Mouse (Mus musculus): ENCODE measurements around the gene Tas2r139. TPM values are rescaled to one million over a fixed set of nuclear protein-coding genes. Genes with fewer than 3 reads are reported as not detected.
A peak's percentile ranks its signal among the peaks of the same experiment; 100 is the strongest.
"Not testable (repeated sequence)": the region's sequence is repeated elsewhere in the genome, so short reads cannot be mapped to it uniquely, and the experiment has no call there.

The Tas2r139 gene
- total RNA-seq (2014; rRNA removed; ENCODE audit: low replicate concordance) (not detected in 2 replicates), polyA plus RNA-seq (2015; fragmentation: Nextera tagmentation; extraction: Ambion mirVana) (not detected in 2 replicates)

DNA sequence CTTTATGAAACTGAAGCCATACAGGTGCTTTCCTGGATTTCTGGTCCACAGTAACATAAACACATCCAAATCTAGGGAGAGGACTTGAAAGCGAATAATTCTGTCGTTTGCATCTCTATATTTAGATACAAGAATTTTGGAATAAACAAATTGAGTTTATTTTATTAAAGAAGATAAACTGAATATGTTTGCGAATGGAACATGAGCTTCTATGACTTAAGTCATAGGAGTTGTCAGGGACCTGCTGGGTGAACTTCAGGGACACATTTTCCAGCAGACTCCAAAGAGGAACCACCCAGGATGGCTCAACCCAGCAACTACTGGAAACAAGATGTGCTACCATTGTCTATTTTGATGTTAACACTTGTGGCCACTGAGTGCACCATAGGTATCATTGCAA is at the start of gene Tas2r139:
TSS of gene Tas2r139 (plus strand) at position 301 of the 400 bp plus-strand sequence.
- H3K4me2 ChIP-seq (ENCODE audit: low read depth, low read length) = no peak within 1 kb of the TSS
- 61% methylated on average over 3 of the region's 3 CpGs for WGBS
- DNase-seq (ENCODE audit: low spot score) (no peak), ATAC-seq (ENCODE audit: insufficient read depth, low read depth) (no peak)
- H3K9me3 ChIP-seq (replicated peaks; ENCODE audit: control insufficient read depth, low read length) = no peaks in the 10 kb centered on the region
- H3K27ac ChIP-seq (ENCODE audit: low read depth) = no peak within 1 kb of the TSS
- no peak within 1 kb of the TSS for H3K9ac ChIP-seq (replicated peaks; ENCODE audit: low read depth, low read length)
- no peaks in the 10 kb centered on the region for H3K36me3 ChIP-seq (replicated peaks; ENCODE audit: control insufficient read depth, insufficient read depth, low read length)
- no peaks in the 10 kb centered on the region for H3K27me3 ChIP-seq (ENCODE audit: control insufficient read depth, insufficient read depth, low read length)
- no peak within 1 kb of the TSS for H3K4me3 ChIP-seq (ENCODE audit: low read depth, low read length)
- TF ChIP-seq EP300 (IDR thresholded peaks at IDR 0.05; ENCODE audit: low read depth) (no peak), CTCF (IDR thresholded peaks at IDR 0.05; ENCODE audit: low read depth) (no peak)
- no peaks in the 10 kb centered on the region for H3K4me1 ChIP-seq (ENCODE audit: control insufficient read depth, insufficient read depth)

DNA sequence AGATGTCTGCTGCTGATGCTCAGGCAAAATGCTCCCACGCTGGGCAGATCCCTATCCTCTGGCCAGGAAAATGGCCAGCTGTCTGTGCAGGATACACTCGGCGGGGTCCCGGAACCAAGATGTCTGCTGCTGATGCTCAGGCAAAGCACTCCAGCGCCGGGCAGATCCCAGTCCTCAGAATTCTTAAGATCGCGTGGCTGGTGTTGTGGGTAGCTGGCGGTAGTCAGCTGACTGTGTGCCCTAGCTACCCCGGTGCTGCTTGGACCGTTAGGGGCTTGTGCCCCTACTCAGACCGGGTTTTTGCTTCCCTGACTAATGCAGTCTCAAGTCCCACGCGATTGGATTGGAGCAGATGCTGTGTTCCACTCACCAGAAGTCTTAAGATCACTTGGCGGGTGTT is 10.4 kb downstream of the Tas2r139 start:
- H3K4me1 ChIP-seq (ENCODE audit: control insufficient read depth, insufficient read depth); DNase-seq (ENCODE audit: low spot score): not testable (repeated sequence)

DNA sequence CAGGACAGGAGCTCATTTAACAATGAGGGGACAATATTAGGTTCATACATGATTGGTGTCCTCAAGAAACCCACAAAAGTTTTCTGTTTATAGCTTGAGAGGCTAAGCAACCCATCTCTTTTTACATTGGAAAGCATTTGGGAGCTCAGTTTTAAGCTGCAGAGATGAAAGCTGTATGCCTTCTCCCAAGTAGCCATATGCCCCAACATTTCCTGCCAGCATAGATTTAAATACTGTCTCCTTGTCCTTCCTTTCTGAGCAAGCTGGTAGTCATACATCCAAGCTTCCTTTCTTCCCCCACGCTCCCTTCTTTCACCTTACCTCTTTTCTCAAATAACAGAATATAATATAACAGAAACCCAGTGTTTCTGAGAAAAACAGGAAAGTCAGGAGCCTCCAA is 41.7 kb downstream of the Tas2r139 start:
- TF ChIP-seq CTCF (IDR thresholded peaks at IDR 0.05; ENCODE audit: low read depth) = no peak
- no peak for TF ChIP-seq EP300 (IDR thresholded peaks at IDR 0.05; ENCODE audit: low read depth)
- H3K9ac ChIP-seq (replicated peaks; ENCODE audit: low read depth, low read length) = no peak overlapping the region
- DNase-seq (ENCODE audit: low spot score) (no peak), ATAC-seq (ENCODE audit: insufficient read depth, low read depth) (no peak)
- no peaks in the 10 kb centered on the region for H3K9me3 ChIP-seq (replicated peaks; ENCODE audit: control insufficient read depth, low read length)
- no peaks in the 10 kb centered on the region for H3K36me3 ChIP-seq (replicated peaks; ENCODE audit: control insufficient read depth, insufficient read depth, low read length)
- H3K4me1 ChIP-seq (ENCODE audit: control insufficient read depth, insufficient read depth) = no peaks in the 10 kb centered on the region
- H3K4me3 ChIP-seq (ENCODE audit: low read depth, low read length) = no peak overlapping the region
- WGBS = 54% methylated on average over 1 of the region's 1 CpGs
- H3K27ac ChIP-seq (ENCODE audit: low read depth) = no peak overlapping the region
- no peak overlapping the region for H3K4me2 ChIP-seq (ENCODE audit: low read depth, low read length)
- H3K27me3 ChIP-seq (ENCODE audit: control insufficient read depth, insufficient read depth, low read length) = no peaks in the 10 kb centered on the region

More for the DNA sequence above, 10.4 kb downstream of the Tas2r139 start:
- H3K27me3 ChIP-seq (ENCODE audit: control insufficient read depth, insufficient read depth, low read length); ATAC-seq (ENCODE audit: insufficient read depth, low read depth); H3K27ac ChIP-seq (ENCODE audit: low read depth); H3K4me2 ChIP-seq (ENCODE audit: low read depth, low read length); H3K4me3 ChIP-seq (ENCODE audit: low read depth, low read length); H3K9me3 ChIP-seq (replicated peaks; ENCODE audit: control insufficient read depth, low read length); H3K9ac ChIP-seq (replicated peaks; ENCODE audit: low read depth, low read length); H3K36me3 ChIP-seq (replicated peaks; ENCODE audit: control insufficient read depth, insufficient read depth, low read length): not testable (repeated sequence)
- 65% methylated on average over 14 of the region's 15 CpGs for WGBS

DNA sequence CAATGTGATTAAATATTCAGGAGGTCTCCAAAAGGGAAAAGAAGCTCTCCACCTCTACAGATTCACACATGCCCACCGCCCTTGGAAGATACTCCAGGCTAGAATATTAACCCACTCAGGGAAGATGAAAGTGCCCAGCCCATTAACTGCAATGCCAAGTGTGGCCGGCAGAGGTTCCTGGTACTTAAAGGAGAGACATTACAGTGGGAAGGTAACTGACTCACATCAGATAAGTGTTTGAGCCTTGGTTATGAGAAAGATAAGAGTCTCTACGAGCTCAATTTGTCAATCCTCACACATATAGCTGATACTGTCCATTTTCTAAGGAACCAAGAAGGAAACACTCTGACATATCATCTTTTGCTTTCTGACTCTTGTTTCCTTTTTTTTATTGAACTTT is 45.5 kb downstream of the Tas2r139 start:
- Histone ChIP-seq H3K36me3 (replicated peaks; ENCODE audit: control insufficient read depth, insufficient read depth, low read length) (no peaks in the 10 kb centered on the region), H3K27ac (ENCODE audit: low read depth) (no peak overlapping the region), H3K4me2 (ENCODE audit: low read depth, low read length) (no peak overlapping the region), H3K9ac (replicated peaks; ENCODE audit: low read depth, low read length) (no peak overlapping the region), H3K27me3 (ENCODE audit: control insufficient read depth, insufficient read depth, low read length) (no peaks in the 10 kb centered on the region), H3K4me3 (ENCODE audit: low read depth, low read length) (no peak overlapping the region), H3K4me1 (ENCODE audit: control insufficient read depth, insufficient read depth) (no peaks in the 10 kb centered on the region), H3K9me3 (replicated peaks; ENCODE audit: control insufficient read depth, low read length) (no peaks in the 10 kb centered on the region)
- WGBS = 39% methylated on average over 3 of the region's 3 CpGs
- ATAC-seq (ENCODE audit: insufficient read depth, low read depth) (no peak), DNase-seq (ENCODE audit: low spot score) (no peak)
- TF ChIP-seq EP300 (IDR thresholded peaks at IDR 0.05; ENCODE audit: low read depth) = no peak
- TF ChIP-seq CTCF (IDR thresholded peaks at IDR 0.05; ENCODE audit: low read depth) = 0 out of 2 replicates have a peak, but pooled peaks have one; percentile 0

Other genes starting within 250 kb of the Tas2r139 start
- gene Sval1, start 189.3 kb upstream of the Tas2r139 start, total RNA-seq (2014; rRNA removed; ENCODE audit: low replicate concordance) = not detected in 2 replicates
- not detected in 2 replicates for gene Sval1, start 189.3 kb upstream of the Tas2r139 start, polyA plus RNA-seq (2015; fragmentation: Nextera tagmentation; extraction: Ambion mirVana)
- gene Sval3, start 172.8 kb upstream of the Tas2r139 start, total RNA-seq (2014; rRNA removed; ENCODE audit: low replicate concordance) = not detected in 2 replicates
- not detected in 2 replicates for gene Sval3, start 172.8 kb upstream of the Tas2r139 start, polyA plus RNA-seq (2015; fragmentation: Nextera tagmentation; extraction: Ambion mirVana)
- not detected in 2 replicates for gene Sva, start 102.5 kb upstream of the Tas2r139 start, total RNA-seq (2014; rRNA removed; ENCODE audit: low replicate concordance)
- not detected in 2 replicates for gene Sva, start 102.5 kb upstream of the Tas2r139 start, polyA plus RNA-seq (2015; fragmentation: Nextera tagmentation; extraction: Ambion mirVana)
- not detected in 2 replicates for gene Tas2r144, start 74.4 kb downstream of the Tas2r139 start, total RNA-seq (2014; rRNA removed; ENCODE audit: low replicate concordance)
- not detected in 2 replicates for gene Tas2r144, start 74.4 kb downstream of the Tas2r139 start, polyA plus RNA-seq (2015; fragmentation: Nextera tagmentation; extraction: Ambion mirVana)
- 27.8 and 32.4 TPM in 2 replicates for gene Gstk1, start 105.0 kb downstream of the Tas2r139 start, total RNA-seq (2014; rRNA removed; ENCODE audit: low replicate concordance)
- gene Gstk1, start 105.0 kb downstream of the Tas2r139 start, polyA plus RNA-seq (2015; fragmentation: Nextera tagmentation; extraction: Ambion mirVana) = 23.6 and 25.4 TPM in 2 replicates
- not detected in 2 replicates for gene Tmem139, start 121.0 kb downstream of the Tas2r139 start, total RNA-seq (2014; rRNA removed; ENCODE audit: low replicate concordance)
- gene Tmem139, start 121.0 kb downstream of the Tas2r139 start, polyA plus RNA-seq (2015; fragmentation: Nextera tagmentation; extraction: Ambion mirVana) = 0.10 and 0.26 TPM in 2 replicates
- 25.8 and 39.6 TPM in 2 replicates for gene Casp2, start 124.0 kb downstream of the Tas2r139 start, total RNA-seq (2014; rRNA removed; ENCODE audit: low replicate concordance)
- 14.9 and 15.2 TPM in 2 replicates for gene Casp2, start 124.0 kb downstream of the Tas2r139 start, polyA plus RNA-seq (2015; fragmentation: Nextera tagmentation; extraction: Ambion mirVana)
- 0.04 TPM in 1 of 2 replicates, not detected in the other for gene Clcn1, start 145.7 kb downstream of the Tas2r139 start, total RNA-seq (2014; rRNA removed; ENCODE audit: low replicate concordance)
- gene Clcn1, start 145.7 kb downstream of the Tas2r139 start, polyA plus RNA-seq (2015; fragmentation: Nextera tagmentation; extraction: Ambion mirVana) = 0.44 and 0.64 TPM in 2 replicates
- 0.88 and 1.4 TPM in 2 replicates for gene Fam131b, start 183.7 kb downstream of the Tas2r139 start, total RNA-seq (2014; rRNA removed; ENCODE audit: low replicate concordance)
- gene Fam131b, start 183.7 kb downstream of the Tas2r139 start, polyA plus RNA-seq (2015; fragmentation: Nextera tagmentation; extraction: Ambion mirVana) = 0.08 TPM in 2 replicates
- 96.2 and 140 TPM in 2 replicates for gene Zyx, start 208.7 kb downstream of the Tas2r139 start, total RNA-seq (2014; rRNA removed; ENCODE audit: low replicate concordance)
- 86.4 and 89.9 TPM in 2 replicates for gene Zyx, start 208.7 kb downstream of the Tas2r139 start, polyA plus RNA-seq (2015; fragmentation: Nextera tagmentation; extraction: Ambion mirVana)
- gene Epha1, start 232.3 kb downstream of the Tas2r139 start, total RNA-seq (2014; rRNA removed; ENCODE audit: low replicate concordance) = 0.35 TPM in 1 of 2 replicates, not detected in the other
- gene Epha1, start 232.3 kb downstream of the Tas2r139 start, polyA plus RNA-seq (2015; fragmentation: Nextera tagmentation; extraction: Ambion mirVana) = 0.33 and 0.48 TPM in 2 replicates

All from heart, postnatal 0 days (tissue).